Mouse (Mus musculus) ES-E14 (cell line): ENCODE results near the gene Nupr1l. TPM values are rescaled to one million over a fixed set of nuclear protein-coding genes. Genes with fewer than 3 reads are reported as not detected.

Source experiments
- DNase-seq: peaks from one replicate; pipeline ENCODE4 v3.0.0-alpha.2; 2013; ENCODE audit warnings: low read depth, low spot score
- H3K27ac ChIP-seq: 2 replicates; pipeline ENCODE4 v1.5.1; 2012; ENCODE audit warnings: low read depth, mild to moderate bottlenecking, low read length, moderate library complexity, mixed read lengths; ENCODE audit not compliant: poor library complexity, insufficient read depth, severe bottlenecking
- H3K36me3 ChIP-seq: 2 replicates; pipeline ENCODE4 v1.6.1; 2012; ENCODE audit warnings: mild to moderate bottlenecking, low read length, moderate library complexity, mixed read lengths; ENCODE audit not compliant: control insufficient read depth, poor library complexity, insufficient read depth, severe bottlenecking
- H3K4me1 ChIP-seq, 2 experiments: fragments of 150-350 bp in 1 of 2; sonication (generic) in 1 of 2; 2 replicates each; pipeline ENCODE4 v1.6.1; 2012; ENCODE audit warnings: low read length in 2 of 2, mild to moderate bottlenecking in 1 of 2, mixed read lengths in 1 of 2; ENCODE audit not compliant: control insufficient read depth in 2 of 2, insufficient read depth in 2 of 2, poor library complexity in 1 of 2
- H3K4me3 ChIP-seq, 2 experiments: fragments of 150-350 bp in 1 of 2; sonication (generic) in 1 of 2; 2 replicates each; pipeline ENCODE4 v1.5.1; 2012; ENCODE audit warnings: low read length in 2 of 2, low read depth in 1 of 2, mild to moderate bottlenecking in 1 of 2, mixed read lengths in 1 of 2; ENCODE audit not compliant: insufficient read depth in 1 of 2, poor library complexity in 1 of 2, severe bottlenecking in 1 of 2
- H3K9ac ChIP-seq: 2 replicates; pipeline ENCODE4 v1.6.1; 2012; ENCODE audit warnings: low read depth, mild to moderate bottlenecking, low read length, mixed read lengths; ENCODE audit not compliant: poor library complexity, insufficient read depth, severe bottlenecking
- H3K9me3 ChIP-seq: fragments of 150-350 bp; sonication (generic); 2 replicates; pipeline ENCODE4 v1.6.1; 2012; ENCODE audit warnings: low read depth, mild to moderate bottlenecking, low read length; ENCODE audit not compliant: control insufficient read depth, insufficient read depth
- CHD2 ChIP-seq: IDR thresholded peaks from 2 replicates; pipeline ENCODE4 v1.6.1; 2014; ENCODE audit warnings: mild to moderate bottlenecking, low read depth, low read length, inconsistent platforms
- HCFC1 ChIP-seq: IDR thresholded peaks from 2 replicates; pipeline ENCODE4 v1.6.1; 2012; ENCODE audit warnings: low read length, inconsistent platforms, borderline replicate concordance; ENCODE audit not compliant: insufficient read depth
- MAFK ChIP-seq: IDR thresholded peaks from 2 replicates; pipeline ENCODE4 v1.6.1; 2014; ENCODE audit warnings: mild to moderate bottlenecking, low read depth, low read length, inconsistent platforms; ENCODE audit not compliant: insufficient read depth
- ZC3H11A ChIP-seq: IDR thresholded peaks from 2 replicates; pipeline ENCODE4 v1.6.1; 2012; ENCODE audit warnings: low read depth, mild to moderate bottlenecking, inconsistent platforms, low read length, borderline replicate concordance
- ZNF384 ChIP-seq: IDR thresholded peaks from 2 replicates; pipeline ENCODE4 v1.6.1; 2012; ENCODE audit warnings: low read depth, low read length, inconsistent platforms
- in situ Hi-C, 2 experiments: fragments of 600-800 bp; cut with MboI; formaldehyde crosslinking; loops; one replicate each; pipeline ENCODE4 v1.15.1; 2025; ENCODE audit warnings: low sequenced_read_pairs in 2 of 2, inconsistent platforms in 1 of 2; ENCODE audit not compliant: unreplicated experiment in 2 of 2
- total RNA-seq: library from RNA; depleted of rRNA; stranded (reverse); fragments of 300-350 nt; gene quantifications from 2 replicates; pipeline ENCODE4 v1.2.3, GENCODE M21; 2012; rRNA removed

The Nupr1l gene
- 1.1 and 2.9 TPM in 2 replicates for total RNA-seq

GRCm38 (mm10) chr5:129908242-129908965 is at the start of gene Nupr1l:
Gene Nupr1l, plus strand, starts transcription at chr5:129908540.
- H3K4me3 ChIP-seq, result peak within 1 kb of the TSS; percentile 82 to 93
- TF ChIP-seq ZNF384 (no peak), HCFC1 (no peak), CHD2 (no peak), ZC3H11A (no peak), MAFK (no peak)
- H3K4me1 ChIP-seq, result 0 out of 4 replicates have a peak, but pooled peaks cover 2 to 4% of the 10 kb centered on the region in 2 experiments
- peak; percentile 76 for DNase-seq
- peak within 1 kb of the TSS; percentile 73 for H3K9ac ChIP-seq
- H3K36me3 ChIP-seq, result no peaks in the 10 kb centered on the region; the same call in 1 of the 2 replicates
- H3K27ac ChIP-seq, result peak within 1 kb of the TSS; percentile 38
- in situ Hi-C loops, result no loop called here
- no peaks in the 10 kb centered on the region for H3K9me3 ChIP-seq

- H3K4me3 ChIP-seq, result no peak overlapping the region
- no peaks in the 10 kb centered on the region for H3K9me3 ChIP-seq
- peaks cover 0 to 6% of the 10 kb centered on the region in 2 experiments; a peak in 1 of 4 replicates for H3K4me1 ChIP-seq
- in situ Hi-C loops, result no loop called here
- DNase-seq, result no peak
- H3K36me3 ChIP-seq, result peaks cover 39% of the 10 kb centered on the region
- TF ChIP-seq MAFK, result peak; percentile 66
- TF ChIP-seq CHD2, result no peak
- peak overlapping the region; percentile 34; the same call in 1 of the 2 replicates for H3K27ac ChIP-seq
- H3K9ac ChIP-seq, result no peak overlapping the region
Observed at GRCm38 (mm10) chr5:129862325-129862724, 46.0 kb upstream of the Nupr1l start.

GRCm38 (mm10) chr5:129864467-129864866 is 43.9 kb upstream of the Nupr1l start:
- in situ Hi-C loops, result no loop called here
- Histone ChIP-seq H3K4me1 (peaks cover 0 to 6% of the 10 kb centered on the region in 2 experiments; a peak in 1 of 4 replicates), H3K9ac (peak overlapping the region; percentile 8; the same call in 1 of the 2 replicates), H3K4me3 (peak overlapping the region in 1 of 2 experiments; percentile 28; a peak in 1 of 4 replicates), H3K27ac (no peak overlapping the region), H3K9me3 (no peaks in the 10 kb centered on the region), H3K36me3 (peaks cover 25% of the 10 kb centered on the region)
- no peak for DNase-seq
- TF ChIP-seq HCFC1, result no peak
- no peak for TF ChIP-seq CHD2
- no peak for TF ChIP-seq ZNF384
- TF ChIP-seq MAFK, result no peak
- TF ChIP-seq ZC3H11A, result no peak

GRCm38 (mm10) chr5:129865841-129866240 is 42.5 kb upstream of the Nupr1l start:
- Histone ChIP-seq H3K4me3 (no peak overlapping the region; a peak in 1 of 4 replicates), H3K27ac (no peak overlapping the region), H3K36me3 (peaks cover 14% of the 10 kb centered on the region), H3K9ac (no peak overlapping the region), H3K4me1 (peaks cover 0 to 6% of the 10 kb centered on the region in 2 experiments; a peak in 1 of 4 replicates), H3K9me3 (no peaks in the 10 kb centered on the region)
- in situ Hi-C loops, result no loop called here
- TF ChIP-seq CHD2 (no peak), ZC3H11A (no peak), HCFC1 (no peak), MAFK (no peak), ZNF384 (no peak)
- no peak for DNase-seq
